Mouse (Mus musculus): ENCODE measurements around the gene Cmtm3.

Gene Cmtm3

DNA sequence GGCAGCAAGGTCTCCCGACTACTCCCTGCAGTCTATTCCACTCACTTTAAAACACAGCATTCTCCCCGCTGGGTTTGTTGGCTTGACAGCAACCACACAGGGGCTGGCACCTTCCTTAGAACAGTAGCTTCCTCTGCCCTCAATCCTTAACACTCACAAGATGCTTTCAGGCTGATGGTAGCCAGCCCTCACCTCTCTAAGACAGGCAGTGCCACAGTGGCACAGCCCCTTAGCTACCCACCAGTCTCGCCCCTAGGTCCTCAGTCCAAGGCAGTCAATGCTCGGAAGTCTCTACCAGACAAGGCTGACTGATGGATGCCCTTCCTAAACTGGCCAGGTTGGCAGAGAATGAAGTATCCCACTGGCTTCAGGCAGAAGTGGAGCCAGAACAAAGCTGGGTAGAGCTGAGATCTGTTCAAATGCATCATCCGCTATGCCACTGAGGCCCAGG is 41.8 kb downstream of the Cmtm3 start:
- no peak for DNase-seq (ENCODE audit: low read depth, low spot score)

DNA sequence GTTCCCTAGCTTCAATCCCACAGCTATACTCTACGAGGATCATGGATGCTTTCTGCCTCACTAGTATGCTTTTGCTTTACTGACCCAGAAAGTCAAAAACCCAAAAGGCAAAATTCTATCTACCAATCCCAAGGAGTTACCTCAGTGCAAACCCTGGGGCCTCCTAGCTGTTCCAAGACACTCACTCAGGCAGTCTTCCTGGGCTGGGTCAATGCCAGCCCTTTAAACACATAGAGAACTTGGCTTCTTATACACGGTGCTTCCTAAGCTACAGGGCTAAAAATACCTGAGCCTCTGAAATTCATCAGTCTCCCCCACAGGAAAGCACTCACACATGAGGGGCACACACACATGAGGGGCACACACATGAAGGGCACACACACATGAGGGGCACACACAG is 44.1 kb downstream of the Cmtm3 start:
- no peak for DNase-seq (ENCODE audit: low read depth, low spot score)

DNA sequence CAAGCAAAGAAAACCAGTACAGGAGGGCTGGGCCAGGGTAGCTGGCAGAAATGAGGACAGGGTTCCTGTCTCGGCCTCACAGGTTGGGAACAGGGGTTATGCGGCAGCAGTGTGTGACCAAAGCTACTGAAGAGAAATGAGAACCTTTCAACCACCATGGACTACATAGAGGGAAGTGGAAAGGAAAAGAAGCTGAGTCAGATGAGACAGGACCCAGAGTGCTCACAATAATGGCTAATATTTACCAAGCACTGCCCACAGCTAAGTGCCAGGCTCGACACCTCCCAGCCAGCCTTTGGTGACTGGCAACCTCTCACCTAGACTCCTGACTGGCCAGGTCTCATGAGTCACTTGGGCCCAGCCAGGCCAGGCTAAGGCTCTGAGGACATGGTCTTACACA is 44.8 kb downstream of the Cmtm3 start:
- no peak for DNase-seq (ENCODE audit: low read depth, low spot score)

DNA sequence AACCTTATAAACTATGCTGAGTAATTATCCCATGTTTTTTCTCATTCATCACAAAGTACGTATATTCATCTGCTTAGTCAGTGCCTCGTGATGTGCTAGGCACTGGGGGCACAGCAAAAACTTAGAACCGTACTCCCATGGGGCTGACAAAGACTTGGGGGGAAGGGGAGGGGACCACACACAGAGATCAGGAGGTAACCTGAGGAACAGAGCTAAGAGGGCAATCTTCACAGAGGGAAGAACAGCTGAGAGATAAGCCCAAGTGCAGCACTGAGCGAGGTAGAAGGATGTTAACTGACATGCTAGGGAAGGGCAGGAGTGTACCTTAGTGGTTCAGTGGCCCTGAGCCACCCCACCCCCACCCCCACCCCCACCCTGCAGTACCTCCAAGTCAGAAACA is 47.5 kb downstream of the Cmtm3 start:
- DNase-seq (ENCODE audit: low read depth, low spot score), result no peak

DNA sequence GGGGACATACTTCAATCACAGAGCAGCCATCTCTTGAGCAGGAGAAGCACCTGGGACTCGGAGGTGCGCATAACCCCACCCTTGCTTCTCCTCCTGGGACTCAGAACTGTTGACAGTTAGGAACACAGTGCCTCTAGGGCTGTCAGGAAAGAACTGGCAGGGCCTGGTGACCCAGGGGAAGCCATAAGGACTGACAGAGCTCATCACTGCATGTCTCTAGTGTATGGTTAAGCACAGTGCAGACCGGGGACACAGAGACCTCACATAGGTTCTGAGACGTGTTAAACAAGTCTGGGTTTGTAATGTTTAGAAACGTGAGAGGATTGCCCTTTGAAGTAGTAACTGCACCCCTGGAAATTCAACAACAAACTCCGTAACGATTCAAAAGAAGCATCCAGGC is 48.3 kb downstream of the Cmtm3 start:
- DNase-seq (ENCODE audit: low read depth, low spot score), result no peak

DNA sequence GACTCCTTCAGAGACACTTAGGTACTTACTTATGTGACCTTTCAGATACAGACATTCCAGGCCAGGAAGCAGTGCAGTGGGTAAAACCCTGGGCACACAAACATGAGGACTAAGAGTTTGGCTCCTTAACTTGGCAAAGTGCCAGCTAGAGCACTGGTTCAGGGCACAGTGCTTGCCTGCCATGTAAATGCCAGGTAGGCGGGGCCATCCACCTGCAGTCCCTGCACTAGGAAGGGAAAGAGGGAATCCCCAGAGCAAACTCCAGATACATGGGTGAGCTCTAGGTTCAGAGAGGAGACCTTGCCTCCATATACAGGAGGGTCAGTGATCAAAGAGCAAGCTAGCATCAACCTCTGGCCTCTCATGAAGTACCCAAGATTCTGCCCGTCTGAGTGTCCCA is 48.8 kb downstream of the Cmtm3 start:
- DNase-seq (ENCODE audit: low read depth, low spot score), result no peak

DNA sequence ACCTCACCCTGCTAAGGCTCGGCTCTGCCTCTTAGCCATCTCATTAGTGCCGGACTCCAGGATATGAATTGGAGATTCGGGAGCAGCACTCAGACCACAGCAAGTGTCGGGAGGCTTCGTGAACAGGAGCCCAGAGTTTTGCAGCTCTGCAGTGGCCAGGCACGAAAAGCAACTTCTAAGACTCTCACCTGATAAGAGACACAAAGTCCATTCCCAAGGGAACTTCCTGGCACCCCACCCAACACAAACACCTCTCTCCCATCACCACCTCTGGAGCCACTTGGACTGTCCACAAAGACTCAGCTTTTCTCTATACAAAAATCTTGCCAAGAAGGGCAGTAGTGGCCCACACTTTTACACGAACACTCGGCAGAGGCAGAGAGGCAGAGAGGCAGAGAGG is 51.0 kb downstream of the Cmtm3 start:
- no peak for DNase-seq (ENCODE audit: low read depth, low spot score)

DNA sequence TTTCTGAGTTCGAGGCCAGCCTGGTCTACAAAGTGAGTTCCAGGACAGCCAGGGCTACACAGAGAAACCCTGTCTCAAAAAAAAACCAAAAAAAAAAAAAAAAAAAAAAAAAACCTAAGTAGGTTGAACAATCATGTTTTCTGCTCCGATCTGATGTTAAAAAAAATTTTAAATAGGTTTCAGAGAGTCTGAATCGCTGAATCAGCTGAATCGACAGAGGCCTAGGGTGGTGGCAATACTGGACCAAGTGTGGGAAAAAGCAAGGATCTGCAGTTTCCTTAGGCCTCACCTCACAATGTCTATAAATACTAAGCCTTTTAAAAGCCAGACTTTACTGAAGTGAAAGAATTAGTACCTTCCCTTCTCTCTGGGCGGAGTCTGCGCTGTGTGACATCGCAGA is 53.9 kb downstream of the Cmtm3 start:
- no peak for DNase-seq (ENCODE audit: low read depth, low spot score)

DNA sequence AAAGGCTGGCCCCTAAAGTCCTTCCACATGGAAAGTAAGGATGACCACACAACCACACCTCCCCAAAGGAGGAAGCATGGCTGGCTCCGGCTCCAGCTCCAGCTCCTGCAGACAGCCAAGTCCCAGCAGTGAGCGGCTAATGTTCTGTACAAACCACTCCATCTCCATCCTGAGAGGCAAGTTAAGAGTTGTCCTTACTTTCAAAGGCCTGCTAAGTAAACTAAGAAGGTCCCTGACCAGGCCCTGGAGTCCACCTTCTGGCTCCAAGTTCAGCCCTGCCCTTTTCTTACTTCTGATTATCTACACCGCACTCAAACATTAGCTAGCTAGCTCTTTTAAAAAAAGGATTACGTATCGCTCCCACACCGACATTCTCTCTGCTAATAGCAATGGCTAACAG is 54.6 kb downstream of the Cmtm3 start:
- DNase-seq (ENCODE audit: low read depth, low spot score), result no peak

DNA sequence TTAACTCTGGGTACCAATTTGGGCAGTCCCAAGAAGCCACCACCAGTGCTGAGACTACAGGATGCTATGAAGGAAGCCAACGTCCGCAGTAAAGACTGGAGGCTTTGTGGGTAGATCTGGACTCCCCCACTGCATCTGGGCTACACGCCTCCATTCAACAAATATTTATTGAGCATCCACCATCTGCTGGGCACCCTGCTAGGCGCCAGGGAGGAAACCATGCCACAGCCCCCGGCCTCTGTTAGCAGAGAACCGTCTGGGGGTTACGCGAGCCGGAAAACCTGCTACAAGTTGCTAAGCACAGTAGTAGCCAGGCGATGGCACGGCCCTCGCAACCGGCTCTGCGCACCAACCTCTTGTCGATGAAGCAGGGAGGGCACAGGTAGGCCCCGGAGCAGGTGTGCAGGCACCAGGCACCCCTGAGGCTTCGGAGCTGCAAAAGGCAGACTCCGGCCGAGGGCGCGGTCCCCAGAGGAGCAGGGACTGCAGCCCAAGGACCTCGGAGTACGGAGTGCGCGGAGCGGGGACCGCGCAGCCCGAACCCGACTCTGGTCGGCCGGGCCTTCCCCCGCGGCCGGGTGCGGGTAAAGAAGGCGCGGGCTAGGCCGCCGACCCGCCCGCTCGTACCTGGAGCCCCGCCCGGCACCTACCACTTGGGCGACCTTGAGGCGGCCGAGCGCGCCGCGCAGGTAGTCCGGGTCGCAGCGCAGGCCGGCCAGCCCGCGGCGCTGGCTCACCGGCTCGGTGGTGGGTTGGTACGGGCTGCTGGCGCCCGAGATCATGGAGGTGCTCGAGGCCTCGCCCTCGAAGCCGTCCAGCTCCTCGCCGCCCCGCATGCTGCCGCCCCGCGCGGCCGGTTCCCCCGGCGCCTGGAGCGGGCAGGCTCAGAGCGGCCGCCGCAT is 55.8 kb downstream of the Cmtm3 start:
- no peak for DNase-seq (ENCODE audit: low read depth, low spot score)

DNA sequence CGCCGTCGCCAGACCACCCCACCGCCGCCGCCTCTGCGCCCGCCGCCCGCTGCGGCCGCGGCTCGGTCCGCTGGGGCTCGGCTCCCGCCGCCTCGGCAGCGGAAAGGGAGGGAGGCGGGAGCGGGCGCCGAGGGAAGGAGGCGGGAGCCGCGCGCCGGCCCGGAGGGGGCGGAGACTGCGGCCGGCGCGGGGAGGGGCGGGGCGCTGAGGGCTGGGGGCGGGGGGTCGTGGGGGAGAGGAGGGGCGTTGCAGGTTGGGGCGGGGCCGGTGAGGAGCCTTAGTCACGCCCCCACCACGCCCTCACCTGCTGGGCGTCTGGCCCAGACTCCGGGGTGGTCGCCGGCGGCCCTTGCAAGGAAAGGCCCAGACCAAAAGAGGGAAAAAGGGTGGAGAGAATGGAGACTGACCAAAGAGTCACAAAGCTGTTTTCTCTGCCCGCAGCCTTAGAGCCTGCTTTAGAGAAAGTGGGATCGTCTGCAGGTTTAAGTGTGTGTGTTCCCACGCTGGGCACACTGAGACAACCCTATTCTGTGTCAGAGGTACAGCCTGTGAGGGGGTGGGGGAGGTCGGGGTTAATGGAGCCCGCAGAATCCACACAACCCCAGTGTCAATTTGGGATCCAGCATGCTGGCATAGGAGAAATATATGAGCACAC is 56.6 kb downstream of the Cmtm3 start, which contains the start of gene Cmtm4:
Gene Cmtm4, minus strand, starts transcription at position 105 of the 655 bp plus-strand sequence.
- DNase-seq (ENCODE audit: low read depth, low spot score), result peak; percentile 51
